Mouse (Mus musculus) cerebellum, adult 2 months (tissue): ENCODE results near the gene Rps6ka2.

ENCODE experiments used
- CTCF ChIP-seq: fragments of 200-500 bp; IDR thresholded peaks from 2 replicates; pipeline ENCODE4 v1.5.1; 2011; ENCODE audit warnings: low read depth, mild to moderate bottlenecking, control low read depth, low read length, moderate library complexity, borderline replicate concordance; ENCODE audit not compliant: insufficient read depth
- POLR2A ChIP-seq: fragments of 200-500 bp; IDR thresholded peaks from 2 replicates; pipeline ENCODE4 v1.6.1; 2011; ENCODE audit warnings: low read length, control low read depth, borderline replicate concordance; ENCODE audit not compliant: insufficient read depth

DNA sequence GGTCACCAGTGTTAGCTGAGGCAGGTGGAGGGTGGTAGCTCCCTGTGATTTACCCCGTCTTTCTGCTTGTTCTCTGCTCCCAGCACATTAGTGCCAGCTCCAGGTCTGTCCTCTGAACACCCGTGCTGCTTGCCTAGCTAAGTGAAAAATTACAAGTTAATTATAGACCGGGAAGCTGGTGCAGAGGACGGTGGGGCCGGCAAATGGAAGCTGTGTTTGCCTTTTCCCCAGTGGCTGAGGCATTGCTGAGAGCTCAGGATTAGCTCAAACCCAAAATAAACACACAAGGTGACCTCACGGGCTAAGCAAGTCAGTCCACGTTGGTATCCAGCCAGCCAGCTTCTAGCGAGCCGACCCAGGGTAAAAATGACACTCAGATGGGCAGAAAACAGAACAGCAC lies 103.1 kb downstream of the Rps6ka2 start:
- TF ChIP-seq CTCF (no peak), POLR2A (no peak)
